Mouse (Mus musculus): ENCODE results near the gene Xrcc3.

DNA sequence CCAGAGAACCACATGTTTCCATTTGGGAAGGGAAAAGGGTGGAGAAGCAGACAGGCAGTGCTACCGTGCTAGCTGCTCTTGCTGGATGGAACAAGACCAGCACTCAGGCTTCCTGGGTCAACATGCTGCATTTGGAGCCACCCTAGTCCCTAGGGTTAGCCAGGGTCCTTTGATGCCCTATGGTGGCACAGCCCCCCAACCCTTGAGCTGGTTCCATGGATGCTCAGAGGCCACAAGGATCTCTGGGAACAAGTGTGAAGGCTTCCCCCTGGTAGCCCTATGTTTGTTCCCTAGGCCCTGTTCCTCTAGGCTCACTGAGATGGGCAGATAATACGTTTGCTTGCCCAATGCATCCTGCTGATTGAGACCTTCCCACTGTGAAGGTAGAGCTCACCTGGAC is 58.4 kb downstream of the Xrcc3 start:
- no peak for TF ChIP-seq CTCF (IDR thresholded peaks at IDR 0.05; ENCODE audit: control insufficient read depth, insufficient read depth, insufficient read length)
- TF ChIP-seq MYOD1 (IDR thresholded peaks at IDR 0.05; ENCODE audit: control insufficient read depth, insufficient read length, low read depth) = no peak
- TF ChIP-seq MAX (IDR thresholded peaks at IDR 0.05) = no peak

All from C2C12 (cell line).